Mouse (Mus musculus) heart, embryonic 10.5 days (tissue): Measurements from ENCODE around the gene Ctr9. TPM values are rescaled to one million over a fixed set of nuclear protein-coding genes. Genes with fewer than 3 reads are reported as not detected.

Source experiments
- DNase-seq: peaks from one replicate; pipeline ENCODE4 v3.0.0-alpha.2; 2017; ENCODE audit warnings: low spot score
- H3K27ac ChIP-seq: fragments of 300-500 bp; sonication (generic); 2 replicates; pipeline ENCODE4 v1.5.1; 2016; ENCODE audit warnings: mild to moderate bottlenecking
- H3K27me3 ChIP-seq: fragments of 300-500 bp; sonication (generic); 2 replicates; pipeline ENCODE4 v1.6.1; 2016; ENCODE audit warnings: mild to moderate bottlenecking; ENCODE audit not compliant: poor library complexity, insufficient read depth, severe bottlenecking
- H3K36me3 ChIP-seq: fragments of 300-500 bp; sonication (generic); 2 replicates; pipeline ENCODE4 v1.6.1; 2016; ENCODE audit warnings: mild to moderate bottlenecking, moderate library complexity
- H3K4me1 ChIP-seq: fragments of 300-500 bp; sonication (generic); 2 replicates; pipeline ENCODE4 v1.6.1; 2016; ENCODE audit warnings: mild to moderate bottlenecking
- H3K4me3 ChIP-seq: fragments of 300-500 bp; sonication (generic); 2 replicates; pipeline ENCODE4 v1.5.1; 2016; ENCODE audit warnings: mild to moderate bottlenecking, moderate library complexity
- H3K9me3 ChIP-seq: fragments of 300-500 bp; sonication (generic); 2 replicates; pipeline ENCODE4 v1.6.1; 2016; ENCODE audit warnings: mild to moderate bottlenecking, moderate library complexity
- WGBS: fragments of 180-500 bp; shearing (Covaris S2); methylation state at CpG from one replicate; pipeline ENCODE4 v1.1.7; 2016; 5-methylcytosine and 5-hydroxymethylcytosine counted together
- polyA plus RNA-seq: library from polyadenylated mRNA; unstranded; fragments of >200 nt; fragmentation: Nextera tagmentation; extraction: Ambion mirVana; gene quantifications from 2 replicates; pipeline ENCODE4 v1.2.1, GENCODE M21; 2016

Ctr9 gene
- polyA plus RNA-seq, 1 experiment from 2014 or later = 63.1 TPM

GRCm38 (mm10) chr7:111082822-111083732, 54.3 kb downstream of the Ctr9 start, which contains the start of gene Eif4g2:
Eif4g2 (minus strand) TSS chr7:111083030.
- peak within 1 kb of the TSS; percentile 98 for H3K27ac ChIP-seq
- H3K9me3 ChIP-seq = no peaks in the 10 kb centered on the region
- DNase-seq = peak; percentile 100
- H3K4me3 ChIP-seq = peak within 1 kb of the TSS; percentile 89
- peaks cover 5% of the 10 kb centered on the region; the same call in 1 of the 2 replicates for H3K4me1 ChIP-seq
- H3K27me3 ChIP-seq = no peaks in the 10 kb centered on the region
- peaks cover 36% of the 10 kb centered on the region for H3K36me3 ChIP-seq
- under 1% methylated on average over 70 of the region's 70 CpGs for WGBS

DNA sequence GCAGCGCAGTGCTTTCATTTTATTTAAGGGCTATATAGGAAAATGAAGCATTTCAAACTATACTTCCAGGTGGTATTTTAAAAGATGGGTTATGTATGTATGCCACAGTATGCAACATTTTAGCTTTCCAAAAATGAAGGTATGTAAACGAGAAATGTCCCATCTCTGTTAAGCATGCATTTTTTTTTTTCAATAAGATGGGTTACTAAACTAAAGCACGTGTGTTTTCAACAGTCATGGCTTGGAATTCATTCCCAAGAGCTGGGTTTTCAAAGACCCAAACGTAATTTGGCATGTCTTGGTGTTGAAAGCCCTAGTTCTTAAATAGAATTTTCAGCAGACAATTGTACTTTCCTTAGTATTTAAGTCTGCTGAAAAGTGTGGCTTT, 55.0 kb downstream of the Ctr9 start:
- Histone ChIP-seq H3K9me3 (no peaks in the 10 kb centered on the region), H3K27ac (peak overlapping the region; percentile 98), H3K27me3 (no peaks in the 10 kb centered on the region), H3K36me3 (peaks cover 29% of the 10 kb centered on the region), H3K4me1 (peaks cover 5% of the 10 kb centered on the region; the same call in 1 of the 2 replicates), H3K4me3 (peak overlapping the region; percentile 89)
- 18% methylated on average over 4 of the region's 4 CpGs for WGBS
- no peak for DNase-seq

- no peak for DNase-seq
- 85% methylated on average over 2 of the region's 2 CpGs for WGBS
- H3K27me3 ChIP-seq = no peaks in the 10 kb centered on the region
- peaks cover 5% of the 10 kb centered on the region; the same call in 1 of the 2 replicates for H3K4me1 ChIP-seq
- H3K4me3 ChIP-seq = no peak overlapping the region
- H3K9me3 ChIP-seq = no peaks in the 10 kb centered on the region
- peaks cover 22% of the 10 kb centered on the region for H3K36me3 ChIP-seq
- no peak overlapping the region; the same call in 1 of the 2 replicates for H3K27ac ChIP-seq
These were observed 55.7 kb downstream of the Ctr9 start for GRCm38 (mm10) chr7:111084443-111084842.

- no peaks in the 10 kb centered on the region for H3K9me3 ChIP-seq
- H3K36me3 ChIP-seq = peaks cover 15% of the 10 kb centered on the region
- H3K4me3 ChIP-seq = no peak overlapping the region
These were observed 56.4 kb downstream of the Ctr9 start for GRCm38 (mm10) chr7:111085153-111085552.

DNA sequence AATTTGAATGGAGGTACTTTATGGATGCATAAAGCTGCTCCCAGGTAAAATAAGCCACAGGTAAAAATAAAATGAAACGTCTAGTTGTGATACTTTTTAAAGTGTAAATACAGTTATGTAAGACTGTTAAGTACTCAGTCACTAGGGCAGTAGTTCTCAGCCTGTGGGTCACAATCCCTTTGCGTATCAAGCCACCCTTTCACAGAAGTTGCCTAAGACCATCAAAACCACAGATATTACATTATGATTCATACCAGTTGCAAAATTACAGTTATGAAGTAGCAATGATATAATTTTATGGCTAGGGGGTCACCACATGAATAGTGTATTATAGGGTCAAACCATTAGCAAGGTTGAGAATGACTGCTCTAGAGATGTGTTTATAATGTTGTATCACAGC, 66.4 kb downstream of the Ctr9 start:
- Histone ChIP-seq H3K9me3 (no peaks in the 10 kb centered on the region), H3K27ac (no peak overlapping the region), H3K4me3 (no peak overlapping the region), H3K27me3 (no peaks in the 10 kb centered on the region), H3K4me1 (no peaks in the 10 kb centered on the region), H3K36me3 (no peaks in the 10 kb centered on the region)
- DNase-seq = no peak
- WGBS = 82% methylated on average over 2 of the region's 2 CpGs

More at GRCm38 (mm10) chr7:111085153-111085552, 56.4 kb downstream of the Ctr9 start:
- no peak overlapping the region for H3K27ac ChIP-seq
- no peaks in the 10 kb centered on the region for H3K27me3 ChIP-seq
- no peak for DNase-seq
- H3K4me1 ChIP-seq = peaks cover 5% of the 10 kb centered on the region; the same call in 1 of the 2 replicates

- Histone ChIP-seq H3K4me3 (no peak overlapping the region), H3K27ac (no peak overlapping the region), H3K36me3 (no peaks in the 10 kb centered on the region), H3K9me3 (no peaks in the 10 kb centered on the region), H3K4me1 (no peaks in the 10 kb centered on the region), H3K27me3 (no peaks in the 10 kb centered on the region)
- WGBS = 89% methylated on average over 1 of the region's 1 CpGs
- no peak for DNase-seq
These were observed 69.4 kb downstream of the Ctr9 start for GRCm38 (mm10) chr7:111098196-111098595.

Other genes with a start within 250 kb of the Ctr9 start
- gene Rnf141, start 184.5 kb upstream of the Ctr9 start, polyA plus RNA-seq = 29.3 and 31.6 TPM in 2 replicates
- 1.6 and 3.6 TPM in 2 replicates for gene Lyve1, start 165.7 kb upstream of the Ctr9 start, polyA plus RNA-seq
- gene Mrvi1, start 46.5 kb upstream of the Ctr9 start, polyA plus RNA-seq = 5.1 and 6.5 TPM in 2 replicates
- 914 and 925 TPM in 2 replicates for gene Eif4g2, start 54.1 kb downstream of the Ctr9 start, polyA plus RNA-seq